Mouse (Mus musculus) c-Kit-positive CD71-positive TER-119-negative erythroid progenitor cells, embryonic 14.5 days (primary cell): ENCODE results near the gene Btbd9.

Experiments used
- DNase-seq: peaks from one replicate; pipeline ENCODE4 v3.0.0-alpha.2; 2013; ENCODE audit warnings: low read depth

Gene Btbd9

DNA sequence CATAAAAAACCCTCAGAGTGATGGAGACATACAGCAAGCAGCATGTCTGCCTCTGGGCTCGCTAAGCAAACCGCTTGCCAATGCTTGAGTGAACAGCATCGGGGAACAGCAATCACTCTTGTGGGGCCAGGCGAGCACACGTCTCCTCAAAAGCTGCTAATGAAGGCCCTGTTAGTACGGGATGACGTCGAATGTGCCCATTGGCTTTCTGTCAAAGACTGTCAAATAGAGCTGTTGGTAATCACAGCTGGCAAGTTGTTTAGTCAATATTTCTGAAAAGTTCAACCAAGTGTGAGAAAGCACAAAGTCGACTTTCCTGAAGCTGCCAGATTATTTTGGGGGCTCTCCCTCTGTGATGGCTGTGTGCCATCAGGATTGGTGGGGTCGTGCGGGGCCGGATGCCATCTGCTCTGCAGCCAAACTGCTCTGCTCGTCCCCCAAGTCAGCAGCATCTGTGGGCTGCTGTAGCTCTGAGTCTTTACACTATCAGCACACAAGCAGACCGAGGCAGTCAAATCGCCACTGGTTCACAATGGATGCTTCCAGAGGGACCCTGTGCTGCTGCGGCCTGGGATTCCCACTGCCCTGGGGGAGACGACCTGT lies 334.5 kb downstream of the Btbd9 start:
- DNase-seq = no peak

DNA sequence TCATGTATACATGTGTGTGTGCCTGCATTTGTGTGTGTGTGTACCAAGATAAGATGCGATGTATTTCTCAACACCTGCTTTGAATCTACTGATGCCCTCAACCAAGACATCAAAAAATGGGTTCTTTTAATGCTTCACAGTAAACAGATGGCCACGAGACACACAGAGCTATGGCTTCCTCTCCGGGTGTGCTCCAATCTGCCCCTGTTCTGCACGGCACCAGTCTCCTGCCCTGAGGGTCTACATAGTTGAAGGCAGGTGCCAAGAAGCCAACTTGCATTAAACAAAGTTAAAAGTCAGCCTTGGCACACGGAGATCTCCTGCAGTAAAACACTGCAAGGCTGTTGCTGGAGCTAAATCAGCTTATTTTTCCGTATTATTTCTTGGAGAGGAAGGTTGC lies 335.2 kb downstream of the Btbd9 start:
- DNase-seq = no peak

DNA sequence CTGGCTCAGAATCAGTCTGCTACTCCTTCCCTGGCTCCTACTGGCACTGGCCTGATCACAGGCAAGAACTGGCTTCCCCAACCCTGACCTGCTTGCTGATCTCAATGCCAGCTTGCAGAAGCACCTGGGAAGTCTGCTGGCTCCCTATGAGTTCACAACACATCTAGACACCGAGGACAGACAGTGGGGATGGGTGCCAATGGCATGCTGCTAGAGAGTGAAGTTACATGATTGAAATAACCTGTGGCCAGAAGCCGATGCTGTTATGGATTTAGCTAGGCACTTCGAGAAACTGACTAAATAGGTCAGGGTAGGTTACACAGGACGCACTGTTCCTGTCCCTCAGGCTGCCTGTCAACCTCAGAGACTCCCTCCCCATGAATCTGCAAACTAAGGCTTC lies 335.6 kb downstream of the Btbd9 start:
- no peak for DNase-seq

DNA sequence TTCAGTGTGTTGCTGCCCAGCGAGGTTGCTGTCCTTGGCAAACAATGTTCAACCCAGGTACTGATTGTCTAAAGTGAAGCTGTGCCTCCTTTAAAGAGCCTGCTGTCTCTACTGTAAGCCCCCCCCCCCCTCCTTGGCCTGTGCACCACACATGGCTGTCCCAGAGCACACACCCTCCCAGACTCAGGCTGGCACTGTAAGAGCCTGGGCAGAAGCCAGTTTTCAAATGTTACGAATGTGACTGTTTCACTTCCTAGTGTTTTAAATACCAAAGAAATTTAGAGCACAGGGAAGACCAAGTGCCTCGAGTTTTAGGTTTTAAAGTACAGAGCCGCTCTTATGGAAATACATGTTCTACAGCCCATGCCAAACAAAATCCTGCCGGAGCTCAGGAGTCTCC lies 336.8 kb downstream of the Btbd9 start:
- no peak for DNase-seq

DNA sequence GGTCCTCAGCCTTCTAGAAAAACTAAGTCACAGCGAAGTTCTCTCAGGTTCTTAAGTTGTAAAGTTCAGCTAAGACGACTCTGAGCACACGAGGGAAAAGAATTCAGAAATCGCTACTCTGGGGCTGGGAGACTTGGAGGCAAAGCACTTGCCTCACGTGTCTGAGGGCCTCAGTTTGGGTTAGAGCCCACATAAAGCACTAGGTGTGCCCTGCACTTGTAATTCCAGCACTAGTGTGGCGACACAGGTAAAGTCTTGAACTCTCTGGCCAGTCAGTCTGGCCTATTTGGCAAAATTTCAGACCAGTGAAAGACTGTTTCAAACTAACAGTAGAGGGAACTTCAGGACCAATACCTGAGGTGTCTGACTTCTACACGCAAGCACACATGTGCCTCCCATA lies 338.7 kb downstream of the Btbd9 start:
- no peak for DNase-seq

DNA sequence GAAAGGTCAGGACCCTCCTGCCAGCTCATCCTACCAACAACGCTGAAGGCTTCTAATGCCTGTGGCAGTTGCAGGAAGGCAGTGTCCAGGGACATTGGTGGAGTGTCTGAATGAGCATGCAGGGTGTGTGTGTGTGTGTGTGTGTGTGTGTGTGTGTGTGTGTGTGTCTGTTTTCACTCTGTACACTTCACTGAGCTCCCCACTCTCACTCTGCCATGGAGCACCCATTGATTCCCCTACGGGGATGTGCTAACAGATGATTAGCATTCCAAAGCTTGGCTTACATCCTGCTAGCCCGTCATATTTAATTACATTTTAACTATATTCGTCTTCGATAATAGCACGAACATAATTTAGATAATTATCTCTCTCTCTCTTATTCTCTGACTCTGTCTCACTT lies 339.7 kb downstream of the Btbd9 start:
- DNase-seq = no peak

DNA sequence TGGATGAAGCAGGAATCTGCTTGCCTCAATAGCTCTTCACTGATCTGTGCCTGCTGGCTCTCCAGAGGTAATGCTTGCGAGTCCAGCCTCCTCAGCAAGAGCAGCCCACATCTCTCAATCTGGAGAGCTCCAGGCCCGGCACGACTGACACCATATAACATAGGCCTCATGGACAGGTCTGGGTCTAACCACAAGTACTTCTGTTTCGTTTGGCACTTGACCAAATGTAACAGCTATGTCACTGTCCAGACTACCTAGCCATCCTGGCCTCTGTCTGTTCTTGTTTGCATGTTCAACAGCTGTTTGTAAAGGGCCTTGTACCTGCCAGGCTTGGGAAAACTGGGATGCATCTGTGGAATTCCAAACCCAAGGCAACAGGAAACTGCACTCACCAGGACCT lies 340.9 kb downstream of the Btbd9 start:
- no peak for DNase-seq

DNA sequence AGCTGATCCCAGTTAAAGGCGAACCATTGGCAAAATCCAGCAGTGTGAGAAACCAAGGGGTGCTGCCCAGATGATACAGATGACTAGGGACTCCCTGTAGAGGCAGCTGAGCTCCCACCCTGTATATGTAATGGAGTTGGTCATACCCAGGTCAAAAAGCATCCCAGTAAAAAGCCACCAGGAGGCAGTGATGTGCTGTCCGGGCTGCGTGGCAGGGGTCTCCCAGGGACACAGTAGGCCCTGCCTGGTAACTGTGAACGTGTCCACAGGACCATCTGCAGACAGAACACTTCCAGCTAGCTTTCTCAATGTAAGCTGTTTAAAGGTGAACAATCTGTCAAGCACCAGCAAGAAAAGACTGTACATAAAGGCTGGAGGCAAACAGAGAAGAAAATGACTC lies 343.6 kb downstream of the Btbd9 start:
- no peak for DNase-seq

DNA sequence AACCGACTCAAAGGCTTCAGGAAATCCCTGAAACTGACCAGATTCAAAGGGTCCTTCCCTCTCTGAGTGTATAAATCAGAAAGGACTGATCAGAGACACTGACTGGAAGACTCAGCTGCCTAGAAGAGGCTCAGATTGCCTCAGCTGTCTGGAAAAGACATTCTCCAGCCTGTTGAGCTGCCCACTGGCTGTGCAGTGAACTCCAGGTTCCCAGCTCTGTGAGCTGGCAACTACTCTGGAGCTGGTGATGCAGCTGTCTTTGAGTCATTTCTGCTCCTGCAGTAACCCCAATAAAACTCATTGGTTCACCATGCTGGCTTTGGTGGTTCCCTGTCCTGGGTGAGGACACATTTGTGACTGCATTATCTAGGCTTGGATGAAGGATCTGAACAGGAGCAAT lies 344.8 kb downstream of the Btbd9 start:
- no peak for DNase-seq

DNA sequence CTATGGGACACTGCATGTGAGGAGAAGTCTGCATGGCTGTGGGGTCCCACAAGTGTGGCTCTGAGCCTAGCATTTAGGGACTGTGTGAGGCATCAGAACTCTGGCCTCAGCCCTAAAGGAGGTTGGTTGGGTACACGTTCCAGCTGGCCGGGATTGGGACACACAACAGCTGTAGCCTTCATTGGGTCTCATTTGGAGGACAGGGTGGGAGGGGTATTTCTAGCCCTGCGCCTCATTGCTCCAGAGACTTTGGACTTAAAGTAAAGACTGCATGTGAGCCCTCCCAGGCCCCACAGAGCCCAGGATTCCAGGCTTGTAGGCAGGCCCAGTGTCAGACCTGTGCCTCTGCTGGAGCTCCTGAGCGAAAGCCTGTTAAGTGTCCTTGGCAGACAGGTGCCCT lies 345.9 kb downstream of the Btbd9 start:
- DNase-seq = no peak

DNA sequence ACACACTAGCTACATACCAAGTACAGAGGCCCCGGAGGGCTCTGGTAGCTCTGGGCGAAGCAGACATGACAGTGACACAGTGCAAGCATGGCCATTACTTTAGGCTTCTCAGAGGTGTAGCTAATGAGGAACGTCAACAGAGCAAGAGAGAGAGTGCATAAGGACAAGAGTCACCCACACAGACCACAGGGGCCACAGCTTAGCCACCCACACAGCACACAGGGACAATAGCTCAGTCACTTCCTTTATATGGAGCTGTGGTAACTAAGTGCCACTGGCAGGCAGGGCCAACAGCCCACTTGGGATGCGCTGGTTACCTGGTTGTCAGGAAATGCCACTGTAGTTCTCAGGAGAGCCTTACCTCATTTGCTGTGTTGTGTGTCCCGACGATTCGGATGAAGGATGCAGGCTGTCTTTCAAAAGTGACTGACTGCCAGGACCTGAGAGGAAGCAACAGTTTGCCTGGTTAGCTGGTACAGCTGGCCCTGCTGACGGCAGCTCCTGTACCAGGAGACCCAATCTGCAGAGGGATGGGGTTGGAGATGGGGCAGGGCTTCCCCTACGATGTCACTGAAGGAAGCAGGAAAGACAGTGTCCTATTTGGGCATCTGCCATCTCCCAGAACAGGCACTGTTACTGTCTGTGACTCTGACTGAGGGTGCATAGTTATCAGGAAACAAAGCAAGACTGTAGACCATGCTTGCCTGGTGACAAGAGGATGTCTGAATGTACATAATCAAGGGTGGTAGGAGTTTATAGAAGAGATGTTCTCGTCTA lies 347.7 kb downstream of the Btbd9 start:
- DNase-seq = no peak

DNA sequence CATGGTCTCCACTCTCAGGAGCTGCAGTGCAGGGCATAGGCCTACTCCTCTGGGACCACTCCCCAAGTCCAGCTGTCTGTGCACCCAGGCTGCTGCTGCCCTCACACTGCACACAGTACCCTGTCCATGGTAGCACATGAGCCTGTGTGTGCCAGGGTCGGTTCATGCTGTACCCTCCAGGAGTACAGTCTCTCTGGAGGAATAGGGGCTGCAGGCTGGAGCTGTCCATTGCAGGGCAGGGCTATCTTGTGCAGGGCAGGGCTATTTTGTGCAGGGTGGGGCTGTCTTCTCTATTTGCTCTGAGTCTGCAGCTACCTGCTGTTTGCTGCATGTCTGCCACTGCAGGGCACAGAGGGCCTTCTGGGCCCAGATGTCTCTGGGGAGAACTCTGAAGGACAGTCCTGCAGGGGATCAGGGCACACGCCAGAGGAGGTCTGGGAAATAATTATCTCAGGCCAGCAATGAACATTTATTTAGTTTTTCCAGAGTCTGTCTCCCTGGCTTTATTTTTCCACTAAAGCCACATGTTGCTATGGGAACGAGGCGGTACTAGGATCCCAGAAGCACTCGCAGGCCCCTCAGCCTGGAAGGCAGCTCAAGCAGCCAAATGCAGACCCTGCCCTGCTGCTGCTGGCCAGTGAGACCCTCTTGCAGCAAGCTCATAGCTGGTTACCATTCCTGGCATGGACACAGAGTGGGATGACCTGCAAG lies 351.1 kb downstream of the Btbd9 start:
- no peak for DNase-seq

DNA sequence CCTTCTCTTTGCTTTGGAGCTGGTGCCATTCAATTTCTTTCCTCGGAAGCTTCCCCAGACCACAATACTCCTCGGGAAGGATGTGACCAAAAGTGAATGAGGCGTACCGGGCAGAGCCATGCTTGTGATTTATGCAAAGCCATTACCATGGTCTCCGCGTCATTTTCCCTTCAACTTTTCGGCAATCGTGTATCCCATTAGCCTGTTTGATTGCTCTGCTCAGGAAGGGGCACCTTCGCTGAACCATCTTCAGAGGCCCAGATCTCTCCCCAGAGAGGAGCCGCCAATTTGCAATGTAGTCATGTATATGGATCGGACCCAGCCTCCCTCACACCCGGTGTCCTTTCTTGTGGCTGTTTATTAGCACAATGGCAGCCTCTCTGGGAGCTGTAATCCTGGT lies 353.5 kb downstream of the Btbd9 start:
- no peak for DNase-seq

DNA sequence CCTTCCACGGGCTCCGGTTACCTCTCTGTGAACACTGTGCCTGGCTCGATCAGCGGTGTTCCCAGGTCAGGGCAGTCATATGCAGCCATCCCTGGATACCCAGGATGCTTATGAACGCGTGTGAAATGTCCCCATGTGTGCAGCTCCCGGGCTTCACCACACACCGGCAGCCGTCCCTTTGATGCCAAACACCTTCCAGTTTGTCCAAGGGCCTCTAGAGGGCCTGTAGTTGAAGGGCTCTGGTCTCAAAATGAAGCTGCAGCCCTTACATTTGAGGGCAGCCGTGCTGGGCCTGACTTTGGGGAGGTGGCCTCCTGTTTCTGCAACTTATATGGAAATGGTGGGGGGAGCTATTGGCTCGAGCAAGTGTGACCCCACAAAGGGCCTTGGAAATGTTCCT lies 353.9 kb downstream of the Btbd9 start:
- DNase-seq = no peak

DNA sequence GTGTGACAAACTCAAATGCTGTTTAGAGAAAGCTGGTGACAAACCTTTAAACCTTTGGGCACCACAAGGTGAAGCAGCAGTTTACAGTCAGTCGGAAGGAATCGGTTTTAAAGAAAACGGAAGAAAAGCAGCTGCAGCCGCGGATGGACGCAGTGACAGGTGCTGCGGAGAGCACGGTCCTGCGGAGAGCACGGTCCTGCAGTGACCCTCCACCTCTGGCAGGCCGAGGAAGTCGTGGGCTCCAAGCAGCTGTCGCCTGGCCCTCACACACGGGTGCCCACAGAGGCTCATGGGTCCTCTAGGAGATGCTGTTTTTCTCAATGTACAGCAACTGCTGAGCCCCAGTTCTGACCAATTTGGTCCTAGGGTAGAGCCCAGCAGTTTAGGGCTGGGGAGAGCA lies 354.6 kb downstream of the Btbd9 start:
- DNase-seq = no peak

DNA sequence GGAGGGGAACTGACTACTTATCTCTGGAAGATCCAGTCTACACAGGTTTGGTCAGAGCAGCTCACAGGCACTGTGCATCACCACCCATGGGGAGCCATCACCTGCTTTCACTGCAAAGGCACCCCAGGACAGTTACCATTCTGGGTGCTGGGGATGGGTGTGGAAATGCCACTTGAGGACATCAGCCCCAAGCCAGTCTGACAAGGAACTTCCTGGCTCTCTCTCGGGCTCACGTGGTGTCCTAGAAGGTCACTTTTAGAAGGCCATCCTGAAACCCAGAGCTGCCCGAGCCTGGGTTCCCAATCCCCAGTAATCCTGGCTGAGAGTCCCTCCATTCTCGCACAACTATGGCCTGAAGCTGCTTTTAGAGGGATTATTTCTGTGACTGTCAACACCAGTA lies 360.5 kb downstream of the Btbd9 start:
- DNase-seq = no peak

DNA sequence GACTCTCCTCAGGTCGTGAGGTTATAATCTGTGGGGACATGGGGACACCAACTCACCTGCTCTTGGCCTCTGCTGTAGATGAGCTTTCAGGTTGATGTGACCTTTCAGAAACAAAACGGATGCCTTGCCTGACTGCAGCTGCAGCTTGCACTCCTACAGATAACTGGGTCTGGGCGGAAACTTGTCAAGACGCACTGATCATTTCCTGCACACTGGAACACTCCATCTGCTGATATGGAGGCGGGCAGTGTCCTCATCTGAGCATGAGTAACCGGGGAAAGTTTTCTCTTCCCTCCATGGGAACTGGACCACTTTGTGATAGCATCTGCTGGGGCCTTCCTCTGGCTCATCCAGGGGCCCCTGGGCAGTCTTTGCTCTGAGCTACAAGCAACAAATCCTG lies 361.9 kb downstream of the Btbd9 start:
- DNase-seq = no peak

DNA sequence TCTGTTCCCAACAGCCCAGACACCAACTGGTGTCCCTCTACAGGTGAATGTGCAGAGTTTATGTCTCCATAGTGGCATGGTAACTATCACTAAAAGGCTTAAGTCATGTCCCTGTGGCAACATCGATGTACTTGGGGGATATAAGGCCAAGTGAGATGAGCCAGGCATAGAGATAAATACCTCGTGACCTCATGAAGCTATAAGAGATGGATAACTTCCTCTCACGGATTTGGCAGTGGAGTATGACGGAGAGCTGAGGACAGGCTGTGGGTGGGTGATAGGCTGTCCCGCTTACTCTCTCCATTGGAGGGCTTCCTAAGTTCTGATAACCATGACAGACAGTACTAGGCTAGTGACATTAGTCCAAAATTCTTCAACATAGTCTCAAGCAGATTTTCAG lies 362.9 kb downstream of the Btbd9 start:
- DNase-seq = no peak

DNA sequence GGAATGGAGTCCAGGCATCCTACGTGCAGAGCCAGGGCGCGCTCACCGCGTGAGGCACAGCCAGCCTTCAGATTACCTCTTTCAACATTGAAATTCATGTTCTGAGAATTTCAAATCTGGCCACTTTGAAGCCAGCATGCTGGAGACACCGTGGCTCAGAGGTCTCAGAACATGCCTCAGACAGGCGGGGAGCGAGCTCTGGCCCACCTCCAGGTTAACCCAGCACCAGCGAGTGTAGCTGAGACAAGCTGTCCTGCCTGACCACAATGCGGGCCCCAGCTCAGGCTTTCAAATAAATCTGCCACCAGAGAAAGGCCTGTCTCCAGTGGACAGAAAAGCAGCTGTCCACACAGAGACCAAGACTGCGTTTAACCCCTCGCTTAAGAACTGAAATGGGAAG lies 363.6 kb downstream of the Btbd9 start:
- no peak for DNase-seq

DNA sequence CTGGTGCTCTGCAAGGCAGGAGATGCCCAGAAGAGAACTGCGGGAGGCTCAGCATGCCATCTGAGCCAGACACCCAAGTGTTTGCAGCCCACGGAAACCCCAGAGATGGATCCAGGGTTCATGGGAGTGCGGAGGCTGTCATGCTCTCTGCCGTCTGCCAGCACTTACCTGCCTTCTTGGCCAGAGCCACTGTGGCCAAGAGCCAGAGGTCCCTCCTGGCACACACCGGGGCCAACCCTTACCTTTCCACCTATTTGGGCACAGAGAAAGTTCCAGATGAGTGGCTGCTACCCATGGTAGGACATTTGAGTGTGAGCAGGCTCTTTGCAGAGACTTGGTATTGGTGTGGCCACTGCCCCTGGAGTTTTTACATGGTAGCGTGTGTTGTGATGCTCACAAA lies 365.4 kb downstream of the Btbd9 start:
- no peak for DNase-seq

DNA sequence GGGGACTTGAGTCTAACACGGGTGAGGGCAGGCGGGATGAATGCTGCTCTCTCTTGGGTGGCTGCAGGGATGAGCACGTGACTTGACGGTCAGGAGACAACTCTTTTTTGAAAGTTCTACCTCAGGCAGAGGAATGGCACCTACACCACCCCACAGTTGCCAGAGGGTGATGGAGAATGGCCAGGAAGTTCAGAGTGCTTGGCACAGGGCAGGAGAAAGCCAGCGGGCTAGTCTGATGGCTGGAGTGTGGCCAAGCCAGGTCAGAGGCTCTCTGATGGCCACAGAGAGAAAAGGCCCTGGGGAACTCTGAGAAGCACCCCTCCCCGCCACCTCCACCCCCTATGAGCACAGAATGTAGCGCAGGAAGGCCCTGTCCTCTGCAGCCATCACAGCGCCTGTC lies 366.0 kb downstream of the Btbd9 start:
- no peak for DNase-seq

DNA sequence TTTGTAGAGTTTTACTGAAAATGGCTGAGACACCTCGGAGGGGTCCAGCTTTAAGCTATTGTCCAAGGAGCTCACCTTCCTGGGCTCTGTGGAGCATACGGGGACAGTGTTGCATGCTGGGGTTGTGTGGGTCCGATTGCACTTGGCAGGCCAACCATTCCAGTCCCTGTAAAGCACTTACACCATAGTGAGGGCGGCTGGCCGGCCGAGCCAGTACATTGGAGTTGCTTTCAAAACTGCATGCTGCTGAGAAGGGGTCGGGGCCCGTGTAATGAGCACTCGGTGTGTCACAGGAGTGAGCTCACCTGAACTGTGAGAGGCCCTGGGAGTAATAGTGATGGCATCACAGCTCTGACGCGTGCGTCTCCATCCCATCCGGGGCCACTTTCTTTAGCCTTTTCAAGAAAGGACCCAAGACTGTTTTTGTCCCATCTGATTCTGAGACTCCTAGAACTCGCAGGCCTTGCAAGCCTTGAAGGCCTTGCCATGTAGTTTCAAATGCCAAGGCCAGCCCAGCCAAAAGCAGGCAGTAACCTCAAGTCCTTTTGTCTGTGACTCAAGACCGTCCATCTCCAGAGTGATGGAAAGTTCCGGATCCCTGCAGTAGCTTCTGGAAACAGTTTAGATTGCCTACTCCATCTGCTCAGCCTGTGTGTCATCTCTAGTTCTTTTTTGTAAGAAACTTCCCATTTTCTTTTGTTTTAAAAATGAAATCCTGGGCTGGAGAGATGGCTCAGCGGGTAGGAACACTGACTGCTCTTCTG lies 371.0 kb downstream of the Btbd9 start:
- no peak for DNase-seq

DNA sequence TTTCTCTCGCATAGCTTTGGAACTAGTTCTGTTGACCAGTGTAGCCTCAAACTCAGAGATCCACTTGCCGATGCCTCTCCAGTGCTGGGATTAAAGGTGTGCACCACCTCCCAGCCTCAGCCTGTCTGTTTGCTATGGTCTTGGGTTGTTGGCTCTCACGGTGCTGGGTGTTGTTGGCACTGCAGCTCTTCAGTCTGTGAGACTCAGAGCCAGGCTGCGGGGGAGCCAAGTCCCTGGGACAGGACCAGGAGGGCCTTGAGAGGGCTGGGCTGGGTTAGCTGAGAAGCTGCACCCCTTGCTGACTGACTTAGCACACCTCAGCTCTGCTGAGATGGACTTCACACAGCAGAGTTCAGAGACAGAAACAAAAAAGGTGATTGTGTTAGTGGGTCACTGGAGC lies 376.0 kb downstream of the Btbd9 start:
- no peak for DNase-seq
